Mouse (Mus musculus) T-helper 2 cell (primary cell): ENCODE data around the gene Mdfi.
"Not testable (repeated sequence)": the region's sequence is repeated elsewhere in the genome, so short reads cannot be mapped to it uniquely, and the experiment has no call there.

Source experiments
- in situ Hi-C: fragments of 300-600 bp; cut with MboI, MseI; formaldehyde crosslinking; loops from one replicate; pipeline ENCODE4 v1.15.1; 2025; ENCODE audit warnings: high pct_unique_total_duplicates

Mdfi gene

DNA sequence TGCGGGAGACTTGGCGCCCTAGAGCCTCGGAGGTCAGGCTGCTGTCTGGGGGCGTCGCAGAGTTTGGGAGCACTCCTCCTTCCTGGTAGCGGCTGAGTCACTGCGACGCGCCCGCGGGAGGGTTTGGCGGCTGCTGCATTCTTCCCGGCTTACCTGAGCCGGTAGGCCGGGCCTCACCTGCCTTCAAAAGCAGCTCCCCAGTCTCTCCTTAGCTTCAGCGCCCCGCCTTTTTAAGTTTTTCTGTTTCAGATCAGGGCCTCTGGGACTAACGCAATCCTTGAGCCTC, at the start of gene Mdfi:
Gene Mdfi (minus strand): TSS at position 210 of the 286 bp plus-strand sequence.
- in situ Hi-C loops: no loop called here

DNA sequence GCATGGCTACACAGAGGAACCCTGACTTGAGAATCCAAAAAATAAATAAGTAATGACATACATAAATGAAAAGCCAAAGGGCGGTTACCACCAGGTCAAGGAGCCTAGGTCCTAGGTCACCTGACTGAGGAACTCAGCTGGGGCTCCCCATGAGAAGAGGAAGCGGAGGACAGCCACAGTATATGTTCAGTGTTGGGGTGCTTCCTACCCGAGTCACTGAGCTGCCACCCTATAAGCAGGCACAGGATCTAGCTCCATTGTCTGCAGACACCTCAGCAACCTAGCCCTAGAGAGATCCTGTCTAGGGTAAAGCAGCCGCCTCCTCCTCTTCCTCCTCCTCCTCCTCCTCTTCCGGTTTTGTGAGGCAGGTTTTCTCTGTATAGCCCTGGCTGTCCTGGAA, 48.6 kb upstream of the Mdfi start:
- in situ Hi-C loops: no loop called here

DNA sequence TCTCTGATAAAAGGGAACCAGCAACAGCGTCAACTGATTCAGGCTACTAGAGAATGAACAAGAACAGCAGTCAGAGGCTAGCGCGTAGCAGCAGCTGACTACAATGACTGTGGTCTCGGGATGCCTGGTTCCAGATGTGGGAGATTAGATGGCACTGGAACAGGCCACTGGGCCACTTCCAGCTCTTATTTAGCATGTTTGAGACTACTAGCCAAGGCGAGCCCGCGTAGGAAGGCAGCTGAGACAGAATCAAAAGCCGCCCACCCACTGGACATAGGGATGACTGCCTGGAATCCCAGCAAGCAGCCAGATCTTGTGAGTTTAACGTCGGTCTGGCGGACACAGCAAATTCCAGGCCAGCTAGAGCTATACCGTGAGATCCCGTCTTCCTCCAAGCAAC, 46.8 kb upstream of the Mdfi start:
- in situ Hi-C loops: no loop called here

DNA sequence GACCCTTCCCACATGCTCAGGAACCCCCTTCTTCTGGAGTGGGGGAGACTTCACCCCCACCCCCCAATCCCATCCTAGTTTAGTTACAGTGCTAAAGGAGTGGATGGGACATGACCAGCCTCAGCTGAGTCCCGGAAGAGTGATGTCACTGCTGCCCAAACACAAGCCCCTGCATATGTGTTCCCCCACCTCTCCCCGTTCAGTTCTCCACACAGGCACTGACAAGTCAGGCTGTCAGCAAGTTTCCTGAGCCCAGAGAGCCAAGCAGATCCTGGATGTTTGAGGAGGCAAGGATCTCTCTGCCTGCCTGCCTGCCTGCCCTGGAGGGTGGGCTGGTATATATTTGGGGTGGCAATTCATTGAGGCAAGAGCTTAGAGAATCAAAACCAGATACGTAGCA, 44.7 kb upstream of the Mdfi start:
- in situ Hi-C loops: no loop called here

DNA sequence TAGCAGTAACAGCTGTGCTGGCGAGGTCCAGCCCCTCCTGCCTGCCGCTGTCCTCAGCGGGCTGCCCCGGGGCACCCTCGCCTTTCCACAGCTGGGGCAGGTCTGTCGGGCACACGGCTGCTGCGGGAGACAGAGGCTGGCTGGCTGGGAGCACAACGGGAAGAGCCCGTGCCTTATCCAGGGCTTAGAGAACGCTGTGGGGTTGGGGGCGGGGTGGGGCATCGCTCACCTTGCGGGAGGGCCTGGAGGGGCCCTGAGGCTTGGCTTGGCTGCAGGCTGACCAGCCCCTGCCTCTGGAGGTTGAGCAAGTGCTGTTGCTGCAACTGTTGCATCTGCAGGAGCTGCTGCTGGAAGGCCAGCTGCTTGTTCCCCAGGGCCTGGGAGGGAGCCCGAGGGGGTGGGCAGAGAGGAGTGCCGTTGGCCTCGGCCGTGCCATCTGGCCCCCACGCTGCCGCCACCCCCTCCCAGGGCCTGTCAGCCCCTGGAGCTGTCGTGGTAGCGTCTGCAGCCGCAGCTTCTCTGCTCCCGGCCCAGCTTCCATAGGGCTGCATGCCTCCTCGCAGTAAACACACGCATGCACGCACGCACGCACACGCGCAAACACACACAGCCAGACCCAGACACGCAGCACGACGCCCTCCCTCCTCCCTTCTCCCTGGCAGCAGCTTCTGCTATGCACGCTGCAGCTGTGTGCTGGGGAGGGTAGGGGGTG, 44.0 kb upstream of the Mdfi start:
- in situ Hi-C loops: no loop called here

DNA sequence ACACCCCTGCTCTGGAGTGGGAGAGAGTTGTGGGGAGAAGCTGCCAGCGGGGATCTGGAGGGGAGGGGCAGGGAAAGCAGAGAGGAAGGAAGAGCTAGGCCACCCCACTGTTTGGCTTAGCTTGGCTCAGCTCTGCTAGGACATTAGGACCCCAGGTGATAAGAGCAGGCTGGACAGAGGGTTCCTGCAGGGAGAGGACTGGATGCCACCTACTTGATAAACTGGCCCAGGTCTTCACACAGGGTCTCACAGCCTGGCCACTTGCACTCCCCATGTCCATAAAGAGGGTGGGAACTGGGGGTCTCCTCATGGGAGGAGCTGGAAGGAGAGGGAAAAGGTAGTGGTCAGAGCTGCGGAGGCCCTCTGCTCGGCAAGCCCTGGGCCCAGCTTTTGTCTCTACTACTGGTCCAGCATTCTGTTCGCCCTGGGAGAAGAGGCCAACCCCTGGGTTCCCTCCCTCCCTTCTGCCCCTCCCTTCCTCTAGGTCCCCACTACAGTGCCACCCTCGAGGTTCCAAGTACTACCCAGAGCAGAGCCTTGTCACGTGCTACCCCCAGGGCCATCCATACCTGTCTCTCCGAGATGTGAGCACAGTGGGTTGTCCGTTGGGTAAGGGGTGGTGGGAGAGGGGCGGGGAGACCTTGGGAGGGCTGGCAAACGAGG, 43.4 kb upstream of the Mdfi start:
- in situ Hi-C loops: no loop called here

DNA sequence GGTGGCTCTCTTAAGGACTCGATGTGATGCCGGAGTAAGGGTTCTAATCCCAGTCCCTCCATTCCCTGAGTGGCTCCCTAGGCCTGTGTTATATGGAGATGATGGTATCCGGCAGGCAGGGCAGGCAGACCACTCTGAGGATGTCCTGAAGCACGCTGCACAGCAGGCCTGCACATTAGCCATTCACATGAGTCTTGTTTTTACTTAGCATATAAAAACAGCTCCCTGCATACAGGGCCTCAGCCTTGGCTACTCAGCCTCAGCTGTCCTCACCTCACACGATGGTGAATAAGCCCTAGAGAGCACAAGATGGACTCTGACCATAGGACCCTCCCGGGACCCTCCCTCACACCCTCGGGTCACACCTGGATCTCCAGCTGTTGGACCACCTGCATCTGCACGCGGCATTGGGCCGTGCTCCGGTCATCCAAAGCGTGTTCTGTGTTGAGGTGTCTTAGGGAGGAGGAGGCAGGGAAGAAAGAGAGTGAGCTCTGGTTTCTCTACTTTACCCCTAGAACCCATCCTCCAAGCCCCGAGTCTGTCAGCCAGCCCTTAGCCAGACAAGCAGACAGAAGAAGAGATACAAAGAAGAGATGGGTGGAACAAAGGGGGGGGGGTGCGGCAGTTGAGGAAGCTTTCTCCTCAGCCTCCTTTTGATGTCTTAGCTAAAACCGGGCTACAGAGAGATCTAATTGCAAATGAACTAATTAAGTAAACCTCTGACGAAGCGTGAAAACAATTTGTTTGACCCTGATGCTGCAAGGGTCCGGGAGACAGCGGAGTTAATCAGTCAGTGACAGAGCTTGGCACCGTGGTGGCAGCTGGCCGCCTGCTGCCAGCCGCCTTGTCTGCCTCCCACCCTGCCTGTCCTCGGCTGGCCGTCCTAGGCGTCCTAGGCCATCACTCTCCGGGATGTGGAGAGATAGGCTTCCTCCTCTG, 42.6 kb upstream of the Mdfi start:
- in situ Hi-C loops: no loop called here

DNA sequence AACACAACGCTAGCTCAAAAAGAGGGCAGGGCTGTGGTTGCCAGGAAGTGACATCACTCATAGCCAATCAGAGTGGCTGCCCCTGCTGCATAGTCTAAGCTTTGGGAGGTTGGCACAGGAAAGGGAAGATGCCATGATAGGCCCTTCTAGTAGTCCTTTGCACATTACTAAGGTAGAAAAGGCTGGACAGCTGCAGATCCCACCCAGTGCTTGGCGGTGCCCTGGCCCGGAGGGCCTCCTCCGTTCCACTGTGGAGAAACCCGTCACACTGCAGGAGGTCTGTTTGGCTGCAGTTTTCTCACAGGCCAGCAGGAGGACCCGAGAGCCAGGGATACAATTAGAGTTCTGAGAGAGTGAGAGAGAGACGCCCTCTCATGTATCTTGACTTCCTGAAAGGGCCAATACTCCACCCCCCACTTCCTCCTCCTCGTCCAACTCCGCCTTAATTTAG, 38.9 kb upstream of the Mdfi start:
- in situ Hi-C loops: no loop called here

DNA sequence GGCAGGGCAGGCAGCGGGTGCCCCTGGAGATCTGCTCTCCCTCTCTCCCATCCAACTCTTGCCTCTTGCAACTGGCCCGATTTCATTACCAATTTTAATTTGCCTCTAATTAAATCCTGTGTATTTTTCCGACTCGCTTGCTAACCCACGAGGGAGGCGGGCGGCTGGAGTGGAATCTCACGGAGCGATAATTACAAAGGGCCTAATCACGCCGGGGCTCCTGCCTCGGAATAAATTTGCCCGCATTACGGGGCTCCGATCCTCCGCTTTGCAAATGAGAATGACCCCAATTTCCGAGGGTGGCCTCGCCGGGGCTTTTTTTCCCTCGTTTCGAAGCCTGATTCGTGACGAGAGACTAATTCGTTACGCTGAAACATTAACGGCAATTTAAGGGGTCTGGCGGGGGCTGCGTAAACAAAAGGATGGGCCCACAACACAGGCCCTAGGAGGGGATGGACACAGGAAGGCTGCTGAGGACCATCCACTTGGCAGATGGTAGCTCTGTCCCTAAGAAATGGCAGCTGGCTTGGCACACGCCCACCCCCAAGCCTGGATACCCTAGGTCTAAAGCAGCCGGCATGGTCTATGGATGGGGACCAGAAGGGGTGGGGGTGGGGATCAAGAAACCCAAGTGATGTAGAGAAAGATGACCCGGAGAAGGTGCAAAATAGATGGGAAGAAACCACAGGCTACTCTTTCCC, 38.0 kb upstream of the Mdfi start:
- in situ Hi-C loops: no loop called here

DNA sequence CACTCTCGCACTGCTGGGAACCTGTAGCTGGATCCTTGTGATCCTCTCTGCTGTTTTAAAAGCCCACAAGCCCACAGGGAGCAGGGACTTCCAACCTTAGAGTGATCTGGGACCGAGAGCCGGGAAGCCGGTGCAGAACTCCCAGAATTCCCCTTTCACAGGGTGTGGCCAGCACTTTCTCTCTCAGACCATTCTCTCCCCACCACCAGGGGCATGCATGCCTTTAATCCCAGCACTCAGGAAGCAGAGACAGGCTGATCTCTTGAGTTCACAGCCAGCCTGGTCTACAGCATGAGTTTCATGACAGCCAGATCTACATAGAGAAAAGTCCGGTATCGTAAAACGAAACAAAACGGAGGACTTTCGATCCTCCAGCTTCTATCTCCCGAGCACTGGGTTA, 35.4 kb upstream of the Mdfi start:
- in situ Hi-C loops: no loop called here

DNA sequence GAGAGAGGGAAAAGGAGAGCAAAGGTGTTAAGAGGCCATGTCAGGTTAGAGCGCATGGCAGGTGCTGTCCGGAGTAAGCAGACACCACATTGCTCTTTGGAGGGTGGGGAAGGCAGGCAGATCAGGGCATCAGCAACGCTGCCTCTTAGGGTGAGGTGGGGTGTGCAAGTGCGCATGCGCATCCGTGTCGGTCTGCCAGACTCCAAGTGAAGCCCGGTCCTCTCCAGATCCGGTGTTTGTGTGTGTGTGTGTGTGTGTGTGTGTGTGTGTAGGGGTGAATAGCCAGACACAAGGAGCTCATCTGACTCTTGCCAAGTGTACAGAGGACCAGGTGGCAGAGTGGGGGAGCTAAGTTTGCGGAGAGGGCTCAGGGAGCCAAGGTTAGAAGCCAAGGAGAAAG, 31.5 kb upstream of the Mdfi start:
- in situ Hi-C loops: no loop called here

DNA sequence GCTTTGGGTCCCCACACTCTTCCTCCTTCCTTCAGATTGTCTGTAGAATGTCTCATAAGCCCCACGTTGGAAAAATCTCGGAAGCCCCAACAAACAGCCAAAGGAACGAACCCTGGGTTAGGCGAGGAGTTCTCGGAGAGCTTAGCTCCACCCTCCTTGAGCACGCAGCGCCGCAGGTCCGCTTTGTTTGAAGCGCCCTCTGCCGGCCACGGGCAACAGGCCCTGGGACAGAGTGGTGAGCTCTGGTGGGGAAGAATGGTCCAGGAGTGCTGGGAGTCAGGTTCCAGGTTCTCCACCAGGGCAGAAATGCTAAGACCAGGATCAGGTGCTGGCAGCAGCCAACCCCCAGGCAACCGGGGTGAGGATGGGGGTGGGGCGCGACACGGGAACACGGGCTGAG, 30.0 kb upstream of the Mdfi start:
- in situ Hi-C loops: loop anchor here (5.0 kb wide), 1 partner anchor 72 kb away; no protein-coding TSS in a partner anchor

DNA sequence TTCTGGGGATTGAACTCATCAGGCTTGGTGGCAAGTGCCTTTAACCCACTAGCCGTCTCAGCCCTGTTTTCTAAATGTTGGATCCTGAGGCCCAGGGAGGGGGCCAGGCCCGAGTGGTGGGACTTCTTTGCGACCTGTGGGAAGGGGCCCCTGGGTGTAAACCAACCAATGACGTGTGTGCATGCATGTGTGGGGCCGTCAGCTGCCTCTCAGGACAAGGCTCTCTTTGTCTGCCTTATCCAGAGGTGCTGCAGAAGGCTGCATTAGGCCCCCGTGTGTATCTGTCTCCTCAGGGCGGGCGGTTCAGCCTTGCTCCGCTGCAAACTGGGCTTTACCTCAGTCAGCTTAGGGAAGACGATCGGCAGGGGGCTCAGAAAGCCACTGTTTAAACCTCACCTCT, 28.9 kb upstream of the Mdfi start:
- in situ Hi-C loops: loop anchor here (5.0 kb wide), 1 partner anchor 71 kb away; no protein-coding TSS in a partner anchor

DNA sequence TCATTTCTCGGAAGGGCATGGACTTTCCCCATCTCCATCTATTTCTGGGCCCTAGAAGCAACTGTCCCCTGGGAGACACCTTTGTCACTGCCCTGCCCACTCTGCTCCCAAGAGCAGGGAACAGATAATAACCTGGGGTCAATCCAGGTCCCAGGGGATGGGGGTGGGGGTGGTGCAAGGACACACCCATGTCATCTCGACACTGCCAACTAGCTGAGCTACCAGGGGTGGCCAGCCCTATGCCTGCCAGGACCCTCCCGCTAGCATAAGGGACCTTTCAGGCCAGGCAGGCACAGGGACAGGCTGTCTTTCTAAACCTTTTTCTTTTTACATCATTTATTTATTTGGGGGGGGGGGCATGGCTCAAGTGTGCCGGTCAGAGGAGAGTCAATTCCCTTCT, 28.5 kb upstream of the Mdfi start:
- in situ Hi-C loops: loop anchor here (5.0 kb wide), 1 partner anchor 71 kb away; no protein-coding TSS in a partner anchor

DNA sequence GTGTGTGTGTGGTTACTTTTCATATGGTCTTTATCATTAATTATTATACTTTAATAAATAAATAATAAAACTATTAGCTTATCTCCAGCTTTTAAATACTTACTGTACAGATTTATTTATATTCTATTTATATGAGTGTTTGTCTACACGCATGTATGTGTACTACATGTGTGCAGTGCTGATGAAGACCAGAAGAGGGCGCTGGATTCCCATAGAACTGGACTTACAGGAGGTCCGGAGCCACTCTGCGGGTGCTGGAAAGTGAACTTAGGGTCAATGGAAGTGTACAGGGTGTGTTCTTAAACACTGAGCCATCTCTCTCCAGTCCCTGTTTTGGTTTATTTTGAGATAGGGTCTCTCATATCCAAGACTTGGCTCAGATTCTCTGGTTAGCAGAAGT, 21.1 kb upstream of the Mdfi start:
- in situ Hi-C loops: loop anchor here (5.0 kb wide), 1 partner anchor 83 kb away; no protein-coding TSS in a partner anchor

DNA sequence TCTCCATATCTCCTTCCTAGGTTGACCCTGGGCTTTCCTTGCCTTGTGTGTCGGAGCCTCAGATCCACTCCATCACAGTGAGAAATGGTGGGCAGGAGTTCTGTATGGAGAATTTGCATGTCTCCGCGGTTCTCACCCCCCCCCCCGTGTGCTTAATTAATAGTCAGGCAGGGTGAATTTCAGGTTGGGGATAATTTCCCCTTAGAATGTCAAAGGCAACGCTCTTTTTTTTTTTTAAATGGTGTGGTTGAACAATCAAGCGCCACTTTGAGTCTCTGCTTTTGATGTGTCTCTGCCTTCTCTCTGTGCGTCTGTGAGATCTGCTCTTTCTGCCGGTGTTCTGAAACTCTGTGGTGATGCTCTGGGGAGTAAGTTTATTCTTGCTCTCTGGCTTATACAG, 20.4 kb upstream of the Mdfi start:
- in situ Hi-C loops: loop anchor here (5.0 kb wide), 1 partner anchor 83 kb away; no protein-coding TSS in a partner anchor

DNA sequence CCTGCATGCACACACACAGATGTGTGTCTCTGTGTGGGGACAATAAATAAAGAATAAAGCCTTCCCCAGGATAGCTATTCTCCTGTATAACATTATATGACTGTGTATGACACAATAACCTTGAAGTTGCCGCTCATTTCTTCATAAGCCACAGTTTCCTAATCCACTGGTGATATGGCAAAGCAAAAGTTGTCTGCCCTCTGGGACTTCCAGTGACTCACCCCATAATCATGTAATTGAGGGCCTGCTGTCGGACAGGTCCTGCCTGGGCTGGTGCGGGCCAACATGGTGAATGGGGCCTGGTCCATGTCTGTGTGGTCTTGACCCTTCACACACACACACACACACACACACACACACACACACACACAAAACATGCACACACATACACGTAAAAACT, 19.3 kb upstream of the Mdfi start:
- in situ Hi-C loops: no loop called here

DNA sequence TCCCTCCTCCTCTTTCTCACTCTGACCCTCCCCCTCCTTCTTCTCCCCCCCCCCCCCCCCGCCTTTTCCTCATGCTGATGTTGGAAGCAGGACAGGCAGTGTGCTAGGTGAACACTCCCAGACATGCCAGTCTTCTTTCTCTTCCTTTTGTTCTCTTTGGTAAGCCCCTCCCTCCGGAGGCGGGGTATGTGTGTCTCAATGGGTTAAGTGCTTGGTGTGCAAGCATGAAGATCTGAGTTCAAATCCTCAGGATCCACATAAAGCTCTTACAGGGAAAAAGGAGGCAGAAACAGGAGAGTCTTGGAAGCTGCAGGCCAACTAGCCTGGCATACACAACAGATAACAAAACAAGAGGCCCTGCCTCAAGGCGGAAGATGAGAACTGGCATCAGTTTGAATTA, 18.8 kb upstream of the Mdfi start:
- in situ Hi-C loops: no loop called here

DNA sequence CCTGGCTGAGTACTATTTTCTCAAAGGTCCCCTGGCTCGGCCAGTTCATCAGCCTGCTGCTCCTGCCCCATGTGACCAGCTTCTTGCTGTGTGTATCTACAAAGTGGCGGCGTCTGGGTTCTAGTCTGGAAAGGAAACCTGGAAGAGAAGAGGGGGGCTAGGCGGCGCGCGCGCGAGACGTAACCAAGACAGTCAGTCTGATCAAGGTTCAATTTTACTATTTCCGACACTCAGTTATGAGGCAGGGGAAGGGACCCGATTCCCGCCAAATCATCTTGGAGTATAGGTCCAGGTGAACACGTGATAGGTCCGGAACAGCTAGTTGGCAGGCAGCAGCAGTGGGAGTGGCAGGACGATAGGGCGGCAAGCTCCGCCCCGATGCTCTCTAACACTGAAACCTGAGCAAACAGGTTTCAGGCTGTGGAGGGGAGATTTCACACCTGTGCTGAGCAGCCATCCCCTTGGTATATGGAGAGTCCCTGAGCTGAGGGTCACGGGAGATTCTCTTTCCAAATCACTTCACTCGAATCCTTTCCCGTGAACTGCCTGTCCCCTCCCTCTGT, 17.4 kb upstream of the Mdfi start:
- in situ Hi-C loops: not testable (repeated sequence)

DNA sequence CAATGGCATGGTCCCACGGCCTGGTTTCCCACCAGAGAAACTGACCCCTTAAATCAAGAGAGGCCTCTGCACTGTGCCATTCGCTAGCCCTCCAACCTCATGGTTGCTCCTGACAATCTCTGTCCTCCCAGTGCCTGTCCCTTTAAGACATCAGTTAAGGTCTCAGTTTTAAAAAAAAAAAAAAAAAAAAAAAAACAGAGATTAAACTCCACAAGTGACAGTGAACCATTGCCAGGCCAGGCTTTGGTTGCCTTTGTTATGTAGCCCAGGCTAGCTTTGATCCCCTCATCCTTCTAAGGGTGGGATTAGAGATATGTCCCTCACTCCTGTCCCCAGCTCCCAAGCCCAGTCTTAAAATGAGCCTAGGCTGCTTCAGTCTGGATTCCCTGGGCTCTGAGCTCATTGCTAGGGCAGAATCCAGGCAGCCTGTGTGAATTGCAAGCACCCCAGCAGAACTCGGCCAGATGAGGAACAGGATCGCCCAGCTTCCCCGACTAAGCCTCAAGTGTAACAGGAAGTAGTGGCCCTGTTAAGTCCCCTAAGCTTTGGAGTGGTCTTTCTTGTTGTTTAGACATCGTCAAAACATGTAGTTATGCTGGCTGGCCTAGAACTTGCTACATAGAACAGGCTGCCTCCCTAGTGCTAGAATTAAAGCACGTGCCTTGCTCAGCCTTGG, 16.3 kb upstream of the Mdfi start:
- in situ Hi-C loops: no loop called here

DNA sequence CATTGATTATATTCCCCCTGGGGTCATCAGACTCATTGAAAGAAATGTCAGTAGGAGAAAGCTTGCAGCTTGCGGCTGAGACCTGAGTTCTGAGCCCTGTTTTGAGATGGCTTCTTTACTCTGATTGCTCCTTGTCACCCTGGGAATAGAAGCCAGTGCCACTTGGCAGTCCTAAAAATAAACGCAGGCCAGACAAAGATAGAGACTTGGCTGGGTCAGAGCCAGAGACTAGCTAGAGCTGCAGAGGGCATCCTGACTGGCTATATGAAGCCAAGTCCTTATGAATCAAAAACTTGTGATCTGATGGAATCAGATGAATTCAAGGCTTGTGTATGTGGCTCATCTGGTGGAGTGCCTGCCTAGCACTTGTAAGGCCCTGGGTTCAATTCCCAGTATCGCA, 15.5 kb upstream of the Mdfi start:
- in situ Hi-C loops: no loop called here
